9 mouse cellular contexts compared by ENCODE assay signal in genomic region chr9:34660566-34660965, GRCm38 (mm10).
A peak's percentile ranks its signal among the peaks of the same experiment; 100 is the strongest.
DNase-seq lines count a peak whose midpoint lies in the region; ATAC-seq and TF ChIP-seq lines count a peak whose summit lies in the region.
"Had no signal": no experiment of that assay in that cellular context is flagged by ENCODE, and none has a peak within 500 bp of the region (broad histone marks: within the 10 kb centered on the region; RNA-seq: fewer than 3 reads in every experiment).

No protein-coding gene starts in this region.

- TF ChIP-seq POLR2A in heart, adult 2 months (IDR thresholded peaks at IDR 0.05; ENCODE audit: insufficient read depth, low read depth, low read length) = no peak

- no peak overlapping the region for H3K27ac ChIP-seq in heart, adult 2 months
- H3K27ac ChIP-seq in heart, embryonic 10.5 days = no peak overlapping the region
- no peak overlapping the region for H3K27ac ChIP-seq in liver, embryonic 14.5 days
- no peak overlapping the region for H3K27ac ChIP-seq in liver, embryonic 11.5 days (ENCODE audit: low read depth, low read length)

- intact Hi-C loops in heart, adult 2 months (cut with DNase I) = loop anchor here (2.0 to 10.0 kb wide), 3 partner anchors 92 to 358 kb away; no protein-coding TSS in a partner anchor

- no peak overlapping the region for H3K9ac ChIP-seq in heart, adult 2 months (ENCODE audit: low read depth, low read length)
- no peak overlapping the region for H3K9ac ChIP-seq in liver, embryonic 14.5 days (replicated peaks)
- no peak overlapping the region for H3K9ac ChIP-seq in liver, embryonic 11.5 days (ENCODE audit: low read depth, low read length)

- H3K36me3 ChIP-seq in heart, adult 2 months (ENCODE audit: control insufficient read depth, insufficient read depth, low read length) = no peaks in the 10 kb centered on the region
- H3K36me3 ChIP-seq in heart, embryonic 10.5 days = no peaks in the 10 kb centered on the region
- no peaks in the 10 kb centered on the region for H3K36me3 ChIP-seq in liver, embryonic 14.5 days (replicated peaks; ENCODE audit: control insufficient read depth, insufficient read depth, low read depth)
- H3K36me3 ChIP-seq in liver, embryonic 11.5 days (ENCODE audit: control insufficient read depth, insufficient read depth, low read length) = no peaks in the 10 kb centered on the region

- no peaks in the 10 kb centered on the region for H3K79me2 ChIP-seq in heart, adult 2 months (replicated peaks; ENCODE audit: control insufficient read depth, insufficient read depth, low read length)

- no peak for TF ChIP-seq EP300 in heart, adult 2 months (IDR thresholded peaks at IDR 0.05; ENCODE audit: insufficient read depth, low read depth, low read length)
- no peak for TF ChIP-seq EP300 in liver, embryonic 14.5 days (IDR thresholded peaks at IDR 0.05; ENCODE audit: low read depth)

- WGBS in heart, adult 2 months = 55% methylated on average over 1 of the region's 1 CpGs
- 58% methylated on average over 1 of the region's 1 CpGs for WGBS in heart, embryonic 10.5 days
- WGBS in liver, embryonic 14.5 days (ENCODE audit: insufficient replicate concordance) = 48% methylated on average over 1 of the region's 1 CpGs
- WGBS in liver, embryonic 11.5 days = 76% methylated on average over 1 of the region's 1 CpGs

- ATAC-seq in liver, embryonic 14.5 days (ENCODE audit: insufficient read depth) = no peak
- no peak for ATAC-seq in liver, embryonic 11.5 days (replicated peaks; ENCODE audit: low FRiP score)

- DNase-seq in heart, adult 2 months = no peak
- no peak for DNase-seq in heart, embryonic 10.5 days (ENCODE audit: low spot score)
- DNase-seq in liver, embryonic 14.5 days (ENCODE audit: low read depth in 3 of 3, low spot score in 3 of 3) = no peak
- no peak for DNase-seq in liver, embryonic 11.5 days (ENCODE audit: low spot score)
- DNase-seq in R1 (ENCODE audit: low read depth, low spot score) = peak; percentile 14
- peak; percentile 6 for DNase-seq in lung, postnatal 14 days
- no peak for DNase-seq in frontal cortex, postnatal 10 days (ENCODE audit: low spot score in 2 of 2)
- no peak for DNase-seq in gastrocnemius, postnatal 10 days
- DNase-seq: kidney, postnatal 14 days had no signal

- H3K4me3 ChIP-seq in heart, adult 2 months = no peak overlapping the region
- H3K4me3 ChIP-seq in heart, embryonic 10.5 days = no peak overlapping the region
- no peak overlapping the region for H3K4me3 ChIP-seq in liver, embryonic 14.5 days (ENCODE audit: insufficient read depth in 1 of 2, low read depth in 2 of 2, low read length in 2 of 2)
- H3K4me3 ChIP-seq in liver, embryonic 11.5 days (ENCODE audit: low read depth, low read length) = no peak overlapping the region

- H3K4me1 ChIP-seq in heart, adult 2 months (ENCODE audit: control insufficient read depth, insufficient read depth, low read length) = no peaks in the 10 kb centered on the region
- peaks cover 12% of the 10 kb centered on the region for H3K4me1 ChIP-seq in heart, embryonic 10.5 days
- no peaks in the 10 kb centered on the region for H3K4me1 ChIP-seq in liver, embryonic 14.5 days (replicated peaks; ENCODE audit: control insufficient read depth in 2 of 2, insufficient read depth in 2 of 2, low read length in 1 of 2)
- H3K4me1 ChIP-seq in liver, embryonic 11.5 days (replicated peaks; ENCODE audit: control insufficient read depth, insufficient read depth, low read length) = no peaks in the 10 kb centered on the region

- H3K27me3 ChIP-seq in heart, adult 2 months (ENCODE audit: control insufficient read depth, insufficient read depth, low read length) = no peaks in the 10 kb centered on the region
- peaks cover 4% of the 10 kb centered on the region; the same call in 1 of the 2 replicates for H3K27me3 ChIP-seq in heart, embryonic 10.5 days (ENCODE audit: insufficient read depth, poor library complexity, severe bottlenecking)
- no peaks in the 10 kb centered on the region for H3K27me3 ChIP-seq in liver, embryonic 14.5 days (ENCODE audit: control insufficient read depth, insufficient read depth, low read length)
- no peaks in the 10 kb centered on the region for H3K27me3 ChIP-seq in liver, embryonic 11.5 days (replicated peaks; ENCODE audit: control insufficient read depth, insufficient read depth, low read length)

- no peaks in the 10 kb centered on the region for H3K9me3 ChIP-seq in heart, embryonic 10.5 days
- no peaks in the 10 kb centered on the region for H3K9me3 ChIP-seq in liver, embryonic 14.5 days (ENCODE audit: control insufficient read depth, low read length)
- no peaks in the 10 kb centered on the region for H3K9me3 ChIP-seq in liver, embryonic 11.5 days (ENCODE audit: control insufficient read depth, low read length)

- peak; percentile 70 for TF ChIP-seq CTCF in heart, adult 2 months (IDR thresholded peaks at IDR 0.05)
- peak; percentile 17; the same call in 1 of the 2 replicates for TF ChIP-seq CTCF in liver, embryonic 14.5 days (IDR thresholded peaks at IDR 0.05; ENCODE audit: low read depth)

- H3K4me2 ChIP-seq in liver, embryonic 14.5 days (ENCODE audit: low read depth) = no peak overlapping the region
- H3K4me2 ChIP-seq in liver, embryonic 11.5 days = no peak overlapping the region

Comparison
In these comparisons a context has a peak if more than half of its experiments do, and no peak if none do; other contexts are left out.
1. DNase-seq: peak in R1 (single experiment) and lung, postnatal 14 days (single experiment); none in heart, adult 2 months (0 of 2), heart, embryonic 10.5 days (single experiment), liver, embryonic 14.5 days (0 of 3), liver, embryonic 11.5 days (single experiment), frontal cortex, postnatal 10 days (0 of 2) and gastrocnemius, postnatal 10 days (single experiment).